Mouse (Mus musculus) brain, embryonic 14.5 days (tissue): ENCODE data around the gene Ttll3. TPM values are rescaled to one million over a fixed set of nuclear protein-coding genes. Genes with fewer than 3 reads are reported as not detected.
A peak's percentile ranks its signal among the peaks of the same experiment; 100 is the strongest.

Experiments used
- DNase-seq: peaks from one replicate; pipeline ENCODE4 v3.0.0-alpha.2; 2011; ENCODE audit warnings: low read depth
- CTCF ChIP-seq: fragments of 200-500 bp; IDR thresholded peaks from 2 replicates; pipeline ENCODE4 v1.5.1; 2012; ENCODE audit warnings: inconsistent platforms, mild to moderate bottlenecking, moderate library complexity, borderline replicate concordance; ENCODE audit not compliant: insufficient read depth, insufficient read length; ENCODE audit errors: extremely low read depth
- POLR2A ChIP-seq: fragments of 200-500 bp; IDR thresholded peaks from 2 replicates; pipeline ENCODE4 v1.6.1; 2012; ENCODE audit warnings: mild to moderate bottlenecking, inconsistent platforms, borderline replicate concordance; ENCODE audit not compliant: poor library complexity, insufficient read depth, insufficient read length, severe bottlenecking; ENCODE audit errors: extremely low read depth
- polyA plus RNA-seq: library from polyadenylated mRNA; depleted of rRNA; stranded (reverse); fragments of >200 nt; gene quantifications from 2 replicates; pipeline ENCODE4 v1.2.3, GENCODE M21; 2012; rRNA removed

Gene Ttll3
- polyA plus RNA-seq, 1 experiment, result 23.1 TPM

GRCm38 (mm10) chr6:113442087-113442441 lies 53.0 kb downstream of the Ttll3 start:
- no peak for TF ChIP-seq POLR2A
- no peak for TF ChIP-seq CTCF
- no peak for DNase-seq

GRCm38 (mm10) chr6:113442442-113443090 lies 53.5 kb downstream of the Ttll3 start, which contains the start of gene Jagn1:
TSS of gene Jagn1 (plus strand) at chr6:113442569.
- peak; percentile 96 for DNase-seq
- peak; percentile 50; the same call in 1 of the 2 replicates for TF ChIP-seq POLR2A
- no peak for TF ChIP-seq CTCF

GRCm38 (mm10) chr6:113443091-113443490 lies 54.0 kb downstream of the Ttll3 start:
- peak; percentile 18 for DNase-seq
- peak; percentile 13; the same call in 1 of the 2 replicates for TF ChIP-seq CTCF
- TF ChIP-seq POLR2A, result no peak

GRCm38 (mm10) chr6:113444207-113444965 lies 55.3 kb downstream of the Ttll3 start:
- TF ChIP-seq POLR2A (no peak), CTCF (no peak)
- DNase-seq, result no peak

- TF ChIP-seq POLR2A (no peak), CTCF (no peak)
- DNase-seq, result peak; percentile 49
Observed at GRCm38 (mm10) chr6:113447639-113448038, 58.6 kb downstream of the Ttll3 start.

GRCm38 (mm10) chr6:113451839-113452238 lies 62.8 kb downstream of the Ttll3 start:
- peak; percentile 71 for DNase-seq
- TF ChIP-seq CTCF, result no peak
- TF ChIP-seq POLR2A, result no peak

GRCm38 (mm10) chr6:113455007-113455406 lies 65.9 kb downstream of the Ttll3 start:
- no peak for TF ChIP-seq CTCF
- no peak for TF ChIP-seq POLR2A
- no peak for DNase-seq

DNA sequence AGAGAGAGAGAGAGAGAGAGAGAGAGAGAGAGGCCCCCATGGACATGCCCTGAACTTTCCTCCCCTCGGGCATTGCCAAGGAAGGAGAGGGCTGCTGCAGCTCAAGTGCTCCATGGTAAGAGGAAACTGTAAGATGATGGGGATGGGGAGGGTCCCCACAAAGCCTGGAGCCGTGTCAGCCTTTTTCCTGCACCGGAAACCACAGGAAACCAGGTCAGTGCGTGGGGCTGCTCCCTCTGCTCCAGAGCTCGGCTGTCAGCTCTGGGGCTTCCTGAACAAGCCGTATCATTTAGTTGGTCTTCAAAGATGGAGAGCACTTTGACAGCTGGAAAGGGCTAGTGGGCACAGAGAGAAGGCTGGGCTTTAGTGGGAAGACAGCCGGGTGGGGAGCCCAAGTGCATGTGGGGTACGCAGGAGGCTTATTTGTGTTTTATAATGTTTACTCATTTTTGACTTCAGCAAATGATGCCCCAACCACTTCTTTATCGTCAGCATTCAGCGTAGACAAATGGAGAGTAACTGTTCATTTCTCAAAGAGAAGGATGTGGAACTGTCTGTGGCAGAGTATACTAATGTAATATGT lies 69.0 kb downstream of the Ttll3 start, which contains the start of gene Il17re:
Gene Il17re (plus strand): TSS at position 533 of the 583 bp plus-strand sequence.
- TF ChIP-seq CTCF, result no peak
- no peak for TF ChIP-seq POLR2A
- DNase-seq, result no peak

GRCm38 (mm10) chr6:113458635-113459034 lies 69.6 kb downstream of the Ttll3 start:
- no peak for DNase-seq
- no peak for TF ChIP-seq CTCF
- TF ChIP-seq POLR2A, result no peak

DNA sequence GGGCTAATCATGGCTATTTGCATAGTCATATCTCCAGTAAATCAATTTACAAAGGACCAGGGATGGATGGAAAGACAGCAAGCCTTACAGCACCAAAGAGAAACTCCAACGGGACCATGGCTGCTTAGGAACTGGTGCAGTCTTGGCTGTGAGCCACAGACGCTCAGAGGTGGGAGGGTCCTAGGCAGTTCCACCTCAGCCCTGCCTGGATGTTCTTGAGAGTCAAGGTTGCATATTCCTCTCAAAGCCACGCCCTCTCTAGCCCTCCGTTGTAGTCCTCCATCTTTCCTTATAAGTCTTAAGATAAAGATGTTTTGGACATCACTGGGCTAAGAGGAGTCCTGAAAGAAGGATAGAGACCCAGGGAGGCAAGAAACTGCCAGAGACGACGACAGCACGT lies 75.0 kb downstream of the Ttll3 start:
- TF ChIP-seq CTCF, result no peak
- TF ChIP-seq POLR2A, result no peak
- DNase-seq, result no peak

Other genes with a start within 250 kb of the Ttll3 start
- gene Lhfpl4, start 193.9 kb upstream of the Ttll3 start, polyA plus RNA-seq, result 55.7 and 93.3 TPM in 2 replicates
- 38.6 and 51.5 TPM in 2 replicates for gene Mtmr14, start 151.4 kb upstream of the Ttll3 start, polyA plus RNA-seq
- 2.1 and 4.2 TPM in 2 replicates for gene Cpne9, start 107.0 kb upstream of the Ttll3 start, polyA plus RNA-seq
- gene Brpf1, start 82.1 kb upstream of the Ttll3 start, polyA plus RNA-seq, result 34.5 and 37.3 TPM in 2 replicates
- 13.2 and 25.0 TPM in 2 replicates for gene Ogg1, start 62.3 kb upstream of the Ttll3 start, polyA plus RNA-seq
- gene Camk1, start 45.3 kb upstream of the Ttll3 start, polyA plus RNA-seq, result 62.7 and 64.7 TPM in 2 replicates
- gene Tada3, start 11.4 kb upstream of the Ttll3 start, polyA plus RNA-seq, result 67.8 and 70.8 TPM in 2 replicates
- gene Arpc4, start 11.1 kb upstream of the Ttll3 start, polyA plus RNA-seq, result 117 and 127 TPM in 2 replicates
- gene Rpusd3, start 30.1 kb downstream of the Ttll3 start, polyA plus RNA-seq, result 27.6 and 50.7 TPM in 2 replicates
- 0.07 and 0.16 TPM in 2 replicates for gene Cidec, start 46.5 kb downstream of the Ttll3 start, polyA plus RNA-seq
- gene Jagn1, start 53.3 kb downstream of the Ttll3 start, polyA plus RNA-seq, result 60.1 and 71.0 TPM in 2 replicates
- 0.47 and 0.63 TPM in 2 replicates for gene Il17re, start 69.2 kb downstream of the Ttll3 start, polyA plus RNA-seq
- 2.7 and 3.3 TPM in 2 replicates for gene Il17rc, start 82.2 kb downstream of the Ttll3 start, polyA plus RNA-seq
- gene Creld1, start 94.0 kb downstream of the Ttll3 start, polyA plus RNA-seq, result 33.3 and 42.2 TPM in 2 replicates
- 8.7 and 8.9 TPM in 2 replicates for gene Prrt3, start 112.7 kb downstream of the Ttll3 start, polyA plus RNA-seq
- 63.0 TPM in 2 replicates for gene Emc3, start 142.4 kb downstream of the Ttll3 start, polyA plus RNA-seq
- gene Fancd2, start 142.4 kb downstream of the Ttll3 start, polyA plus RNA-seq, result 5.0 and 9.1 TPM in 2 replicates
- 0.07 TPM in 1 of 2 replicates, not detected in the other for gene Fancd2os, start 211.5 kb downstream of the Ttll3 start, polyA plus RNA-seq
- gene Brk1, start 215.5 kb downstream of the Ttll3 start, polyA plus RNA-seq, result 206 and 247 TPM in 2 replicates
- gene Vhl, start 234.7 kb downstream of the Ttll3 start, polyA plus RNA-seq, result 48.1 and 71.2 TPM in 2 replicates
- 4.0 and 4.2 TPM in 2 replicates for gene Irak2, start 249.2 kb downstream of the Ttll3 start, polyA plus RNA-seq